Mouse (Mus musculus) midbrain, embryonic 14.5 days (tissue): ENCODE measurements around the gene Ids. TPM values are rescaled to one million over a fixed set of nuclear protein-coding genes. Genes with fewer than 3 reads are reported as not detected.

Source experiments
- ATAC-seq: fragments of 200-750 bp; cut with Nextera tagmentation; 2 replicates; pipeline ENCODE4 v1.8.0; 2017; ENCODE audit warnings: moderate number of reproducible peaks, moderate library complexity; ENCODE audit not compliant: low FRiP score, low TSS enrichment
- DNase-seq: peaks from one replicate; pipeline ENCODE4 v3.0.0-alpha.2; 2015
- H3K27ac ChIP-seq: fragments of 300-500 bp; sonication (generic); replicated peaks from 2 replicates; pipeline ENCODE4 v1.5.1; 2014; ENCODE audit warnings: mild to moderate bottlenecking, low read depth, low read length, moderate library complexity
- H3K27me3 ChIP-seq: fragments of 300-500 bp; sonication (generic); 2 replicates; pipeline ENCODE4 v1.6.1; 2014; ENCODE audit warnings: low read length, control low read depth, mixed read lengths; ENCODE audit not compliant: control insufficient read depth, insufficient read depth
- H3K36me3 ChIP-seq: fragments of 300-500 bp; sonication (generic); 2 replicates; pipeline ENCODE4 v1.6.1; 2014; ENCODE audit warnings: low read length, control low read depth; ENCODE audit not compliant: control insufficient read depth, insufficient read depth
- H3K4me1 ChIP-seq: fragments of 300-500 bp; sonication (generic); 2 replicates; pipeline ENCODE4 v1.6.1; 2014; ENCODE audit warnings: mild to moderate bottlenecking, antibody characterized with exemption, low read length, control low read depth; ENCODE audit not compliant: control insufficient read depth, insufficient read depth
- H3K4me2 ChIP-seq: fragments of 300-500 bp; sonication (generic); 2 replicates; pipeline ENCODE4 v1.6.1; 2014; ENCODE audit warnings: mild to moderate bottlenecking, low read length, moderate library complexity
- H3K4me3 ChIP-seq: fragments of 300-500 bp; sonication (generic); replicated peaks from 2 replicates; pipeline ENCODE4 v1.5.1; 2014; ENCODE audit warnings: low read depth, low read length
- H3K9ac ChIP-seq: fragments of 300-500 bp; sonication (generic); replicated peaks from 2 replicates; pipeline ENCODE4 v1.6.1; 2014; ENCODE audit warnings: mild to moderate bottlenecking, low read length, moderate library complexity
- H3K9me3 ChIP-seq: fragments of 300-500 bp; sonication (generic); 2 replicates; pipeline ENCODE4 v1.6.1; 2016; ENCODE audit warnings: low read length, control low read depth, mixed read lengths; ENCODE audit not compliant: control insufficient read depth
- WGBS: fragments of 180-500 bp; shearing (Covaris S2); extraction: QIAGEN DNeasy Blood & Tissue Kit; methylation state at CpG from one replicate; pipeline ENCODE4 v1.1.7; 2014; 5-methylcytosine and 5-hydroxymethylcytosine counted together
- polyA plus RNA-seq: library from polyadenylated mRNA; unstranded; fragments of >200 nt; fragmentation: Nextera tagmentation; extraction: Ambion mirVana; gene quantifications from 2 replicates; pipeline ENCODE4 v1.2.1, GENCODE M21; 2014

Gene Ids
- polyA plus RNA-seq, 1 experiment from 2014 or later, result 20.1 TPM

- peak overlapping the region; percentile 57 for H3K4me2 ChIP-seq
- DNase-seq, result no peak
- WGBS, result 92% methylated on average over 5 of the region's 5 CpGs
- H3K4me3 ChIP-seq, result peak overlapping the region; percentile 47
- no peaks in the 10 kb centered on the region for H3K27me3 ChIP-seq
- ATAC-seq, result no peak
- H3K4me1 ChIP-seq, result 0 out of 2 replicates have a peak, but pooled peaks cover 7% of the 10 kb centered on the region
- peaks cover 15% of the 10 kb centered on the region for H3K36me3 ChIP-seq
- H3K9me3 ChIP-seq, result no peaks in the 10 kb centered on the region
- no peak overlapping the region for H3K27ac ChIP-seq
- H3K9ac ChIP-seq, result peak overlapping the region; percentile 64; the same call in 1 of the 2 replicates
Observed at GRCm38 (mm10) chrX:70363446-70363845, 1.4 kb downstream of the Ids start.

GRCm38 (mm10) chrX:70362985-70363384, 1.9 kb downstream of the Ids start:
- Histone ChIP-seq H3K4me3 (peak overlapping the region; percentile 47), H3K9ac (no peak overlapping the region), H3K4me1 (0 out of 2 replicates have a peak, but pooled peaks cover 7% of the 10 kb centered on the region), H3K27me3 (no peaks in the 10 kb centered on the region), H3K4me2 (peak overlapping the region; percentile 57), H3K36me3 (peaks cover 17% of the 10 kb centered on the region), H3K27ac (no peak overlapping the region), H3K9me3 (no peaks in the 10 kb centered on the region)
- ATAC-seq (no peak), DNase-seq (no peak)
- WGBS, result 90% methylated on average over 7 of the region's 7 CpGs

DNA sequence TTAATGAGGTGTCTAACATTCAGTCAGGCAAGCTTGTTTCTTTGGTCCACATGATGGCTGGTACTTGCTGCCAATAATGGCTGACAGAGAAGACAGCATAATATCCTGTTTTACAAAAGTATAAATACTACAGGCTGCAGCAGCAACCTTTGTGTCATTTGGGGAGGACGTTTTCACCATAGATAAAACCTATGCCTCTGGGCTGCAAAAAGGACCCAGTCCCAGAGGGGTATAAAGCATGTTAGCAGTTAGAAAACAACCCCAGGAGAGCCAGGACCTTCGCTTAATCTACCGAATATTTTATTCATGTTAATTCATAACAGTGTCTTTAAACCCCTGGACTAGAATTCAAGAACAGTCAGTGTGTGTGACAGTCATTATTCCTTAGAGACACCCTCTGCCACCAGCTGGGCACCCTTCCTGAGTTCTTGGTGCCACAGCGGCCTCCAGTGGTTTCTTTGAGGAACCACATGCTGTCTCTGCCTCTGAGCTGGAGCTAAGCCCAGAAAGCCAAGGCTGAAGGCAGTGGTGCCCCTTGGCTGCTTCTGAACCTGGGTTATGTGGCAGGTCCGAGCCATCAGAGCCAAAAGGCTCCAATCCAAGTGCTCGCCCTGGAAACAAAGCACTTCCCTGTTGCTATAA, 34.6 kb downstream of the Ids start:
- WGBS, result 18% methylated on average over 6 of the region's 6 CpGs

GRCm38 (mm10) chrX:70328530-70329143, 36.2 kb downstream of the Ids start:
- WGBS, result 49% methylated on average over 2 of the region's 2 CpGs
- no peak overlapping the region for H3K27ac ChIP-seq

More for the DNA sequence above, 34.6 kb downstream of the Ids start:
- no peak overlapping the region for H3K4me2 ChIP-seq
- ATAC-seq, result peak; percentile 68
- DNase-seq, result peak; percentile 84
- no peaks in the 10 kb centered on the region for H3K9me3 ChIP-seq
- no peak overlapping the region for H3K9ac ChIP-seq
- no peaks in the 10 kb centered on the region for H3K36me3 ChIP-seq
- no peaks in the 10 kb centered on the region for H3K27me3 ChIP-seq
- H3K27ac ChIP-seq, result no peak overlapping the region
- H3K4me1 ChIP-seq, result no peaks in the 10 kb centered on the region
- no peak overlapping the region for H3K4me3 ChIP-seq

GRCm38 (mm10) chrX:70327656-70328055, 37.2 kb downstream of the Ids start:
- 63% methylated on average over 1 of the region's 1 CpGs for WGBS
- Histone ChIP-seq H3K27ac (no peak overlapping the region), H3K4me2 (no peak overlapping the region), H3K36me3 (no peaks in the 10 kb centered on the region), H3K4me1 (no peaks in the 10 kb centered on the region), H3K27me3 (no peaks in the 10 kb centered on the region), H3K9me3 (no peaks in the 10 kb centered on the region), H3K4me3 (no peak overlapping the region), H3K9ac (no peak overlapping the region)
- DNase-seq, result no peak
- ATAC-seq, result no peak

More at GRCm38 (mm10) chrX:70328530-70329143, 36.2 kb downstream of the Ids start:
- H3K9me3 ChIP-seq, result no peaks in the 10 kb centered on the region
- H3K4me2 ChIP-seq, result no peak overlapping the region
- no peaks in the 10 kb centered on the region for H3K36me3 ChIP-seq
- no peaks in the 10 kb centered on the region for H3K27me3 ChIP-seq
- H3K4me1 ChIP-seq, result no peaks in the 10 kb centered on the region
- H3K9ac ChIP-seq, result no peak overlapping the region
- ATAC-seq (0 out of 2 replicates have a peak, but pooled peaks have one; percentile 34), DNase-seq (peak; percentile 34)
- no peak overlapping the region for H3K4me3 ChIP-seq

- no peak overlapping the region for H3K9ac ChIP-seq
- 35% methylated on average over 2 of the region's 2 CpGs for WGBS
Observed at GRCm38 (mm10) chrX:70319254-70319653, 45.6 kb downstream of the Ids start.

DNA sequence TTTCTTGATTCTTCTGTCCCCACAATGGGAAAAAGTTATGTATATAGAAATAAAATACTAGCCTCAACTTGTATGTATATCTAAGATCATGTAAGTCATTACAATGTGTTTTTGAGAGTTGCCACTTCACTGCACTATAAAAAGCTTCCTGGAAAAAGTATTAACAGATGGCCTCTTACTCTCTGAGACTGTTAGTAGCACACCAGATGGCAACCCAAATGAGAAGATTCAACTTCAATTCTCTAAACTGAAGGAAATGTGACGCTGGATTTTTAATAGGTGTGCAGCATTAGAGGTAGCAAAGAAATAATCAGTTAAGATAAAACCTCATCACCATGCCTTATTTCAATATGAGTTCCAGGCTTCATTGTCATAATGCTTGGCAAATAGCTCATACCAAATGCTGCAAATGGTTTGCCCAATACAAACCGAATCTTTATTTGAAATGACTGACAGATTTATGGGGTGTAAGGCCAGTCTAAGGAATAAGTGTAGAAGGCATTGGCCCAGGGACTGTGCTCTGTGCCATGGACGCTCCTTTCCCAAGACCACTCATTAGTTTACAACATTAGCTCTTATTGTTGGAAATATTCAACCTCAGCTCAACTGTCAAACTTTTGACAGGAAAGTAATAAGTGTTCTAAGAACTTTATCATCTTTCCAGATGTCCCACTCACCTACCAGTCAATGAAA, 49.8 kb downstream of the Ids start:
- no peaks in the 10 kb centered on the region for H3K36me3 ChIP-seq
- H3K27me3 ChIP-seq, result no peaks in the 10 kb centered on the region
- H3K4me2 ChIP-seq, result no peak overlapping the region
- H3K4me1 ChIP-seq, result no peaks in the 10 kb centered on the region
- WGBS, result 80% methylated on average over 3 of the region's 3 CpGs
- no peak for ATAC-seq
- DNase-seq, result no peak
- H3K4me3 ChIP-seq, result no peak overlapping the region
- no peak overlapping the region for H3K9ac ChIP-seq
- H3K9me3 ChIP-seq, result no peaks in the 10 kb centered on the region
- no peak overlapping the region for H3K27ac ChIP-seq

More at GRCm38 (mm10) chrX:70319254-70319653, 45.6 kb downstream of the Ids start:
- Histone ChIP-seq H3K9me3 (no peaks in the 10 kb centered on the region), H3K36me3 (no peaks in the 10 kb centered on the region), H3K27me3 (no peaks in the 10 kb centered on the region), H3K4me2 (no peak overlapping the region), H3K27ac (no peak overlapping the region), H3K4me3 (no peak overlapping the region), H3K4me1 (no peaks in the 10 kb centered on the region)
- ATAC-seq, result no peak
- DNase-seq, result no peak
